Mouse (Mus musculus) stomach, postnatal 0 days (tissue): ENCODE data around the gene Pde10a. TPM values are rescaled to one million over a fixed set of nuclear protein-coding genes. Genes with fewer than 3 reads are reported as not detected.
A peak's percentile ranks its signal among the peaks of the same experiment; 100 is the strongest.

Experiments used
- ATAC-seq: fragments of 200-750 bp; cut with Nextera tagmentation; 2 replicates; pipeline ENCODE4 v1.8.0; 2017; ENCODE audit not compliant: low FRiP score, low TSS enrichment
- DNase-seq: peaks from one replicate; pipeline ENCODE4 v3.0.0-alpha.2; 2016; ENCODE audit warnings: low spot score
- H3K27ac ChIP-seq: fragments of 300-500 bp; sonication (generic); replicated peaks from 2 replicates; pipeline ENCODE4 v1.5.1; 2014; ENCODE audit warnings: mild to moderate bottlenecking, control low read depth
- H3K27me3 ChIP-seq: fragments of 300-500 bp; sonication (generic); 2 replicates; pipeline ENCODE4 v1.6.1; 2014; ENCODE audit warnings: low read length; ENCODE audit not compliant: control insufficient read depth, insufficient read depth
- H3K36me3 ChIP-seq: fragments of 300-500 bp; sonication (generic); 2 replicates; pipeline ENCODE4 v1.6.1; 2014; ENCODE audit warnings: low read length, mixed read lengths; ENCODE audit not compliant: control insufficient read depth, insufficient read depth
- H3K4me1 ChIP-seq: fragments of 300-500 bp; sonication (generic); replicated peaks from 2 replicates; pipeline ENCODE4 v1.6.1; 2014; ENCODE audit warnings: antibody characterized with exemption; ENCODE audit not compliant: control insufficient read depth, insufficient read depth
- H3K4me2 ChIP-seq: fragments of 300-500 bp; sonication (generic); replicated peaks from 2 replicates; pipeline ENCODE4 v1.6.1; 2014; ENCODE audit warnings: low read depth, mild to moderate bottlenecking, control low read depth, moderate library complexity
- H3K4me3 ChIP-seq: fragments of 300-500 bp; sonication (generic); 2 replicates; pipeline ENCODE4 v1.5.1; 2014; ENCODE audit warnings: low read depth, low read length, control low read depth
- H3K9ac ChIP-seq: fragments of 300-500 bp; sonication (generic); 2 replicates; pipeline ENCODE4 v1.6.1; 2014; ENCODE audit warnings: mild to moderate bottlenecking, low read length, control low read depth, mixed read lengths
- H3K9me3 ChIP-seq: fragments of 300-500 bp; sonication (generic); 2 replicates; pipeline ENCODE4 v1.6.1; 2016; ENCODE audit warnings: low read length; ENCODE audit not compliant: control insufficient read depth
- CTCF ChIP-seq: IDR thresholded peaks from 2 replicates; pipeline ENCODE4 v1.5.1; 2016; ENCODE audit warnings: antibody characterized with exemption, low read depth, mild to moderate bottlenecking, moderate library complexity
- EP300 ChIP-seq: optimal IDR thresholded peaks from 2 replicates; pipeline ENCODE3; 2016; ENCODE audit warnings: antibody characterized with exemption
- WGBS: fragments of 180-500 bp; shearing (Covaris S2); extraction: QIAGEN DNeasy Blood & Tissue Kit; methylation state at CpG from one replicate; pipeline ENCODE4 v1.1.7; 2014; 5-methylcytosine and 5-hydroxymethylcytosine counted together
- polyA plus RNA-seq: library from polyadenylated mRNA; unstranded; fragments of >200 nt; fragmentation: Nextera tagmentation; extraction: Ambion mirVana; gene quantifications from 2 replicates; pipeline ENCODE4 v1.2.1, GENCODE M21; 2015

The Pde10a gene
- 0.69 and 0.98 TPM in 2 replicates for polyA plus RNA-seq

DNA sequence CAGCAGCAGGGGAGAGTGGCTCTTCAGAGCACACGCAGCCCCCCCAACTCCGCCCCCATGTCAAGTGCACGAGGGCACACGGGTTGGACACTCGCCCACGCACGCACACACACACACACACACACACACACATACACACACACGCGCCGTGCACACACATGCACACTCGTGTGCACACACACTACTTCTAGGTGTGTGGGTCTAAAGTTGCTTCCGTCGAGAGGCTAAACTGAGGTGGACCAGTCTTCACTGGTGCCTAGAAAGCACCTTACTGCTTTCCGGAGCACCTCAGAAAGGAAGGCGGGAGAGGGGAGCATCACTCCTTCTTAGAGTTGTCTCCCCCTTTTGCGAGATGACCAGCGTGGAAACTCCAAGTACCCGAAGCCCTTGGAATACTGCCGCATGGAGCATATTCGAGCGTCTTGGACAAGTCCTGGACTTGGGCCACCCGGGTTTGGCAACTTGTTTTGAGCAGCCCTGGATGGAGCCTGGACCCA lies at the start of gene Pde10a:
Gene Pde10a (plus strand): TSS at position 148 of the 497 bp plus-strand sequence.
- Histone ChIP-seq H3K4me1 (0 out of 2 replicates have a peak, but pooled peaks cover 6% of the 10 kb centered on the region), H3K9ac (peak within 1 kb of the TSS; percentile 41; the same call in 1 of the 2 replicates), H3K27ac (no peak within 1 kb of the TSS), H3K36me3 (no peaks in the 10 kb centered on the region), H3K4me3 (peak within 1 kb of the TSS; percentile 48), H3K4me2 (peak within 1 kb of the TSS; percentile 86), H3K9me3 (no peaks in the 10 kb centered on the region), H3K27me3 (0 out of 2 replicates have a peak, but pooled peaks cover 4% of the 10 kb centered on the region)
- DNase-seq (peak; percentile 27), ATAC-seq (no peak)
- TF ChIP-seq CTCF (no peak), EP300 (no peak)
- WGBS: 4% methylated on average over 22 of the region's 22 CpGs

DNA sequence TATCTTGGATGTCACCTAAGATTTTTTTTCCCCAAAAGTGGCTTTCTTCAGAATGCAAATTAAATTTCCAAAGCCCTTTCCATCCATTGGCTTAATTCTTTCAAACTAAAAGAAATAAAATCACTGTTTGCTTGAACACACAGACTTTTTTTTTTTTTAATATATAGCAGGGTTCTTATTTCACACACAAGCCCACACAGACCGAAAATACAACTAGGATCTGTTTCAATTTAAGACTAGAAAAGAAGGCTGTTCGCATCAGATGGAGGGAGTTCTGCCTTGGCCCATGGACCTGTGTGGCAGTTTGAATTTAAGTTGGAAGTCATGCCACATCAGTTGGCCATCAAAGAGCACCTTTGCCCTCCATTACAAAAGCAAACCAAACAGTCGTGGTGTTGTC lies 46.6 kb upstream of the Pde10a start:
- no peak for DNase-seq

DNA sequence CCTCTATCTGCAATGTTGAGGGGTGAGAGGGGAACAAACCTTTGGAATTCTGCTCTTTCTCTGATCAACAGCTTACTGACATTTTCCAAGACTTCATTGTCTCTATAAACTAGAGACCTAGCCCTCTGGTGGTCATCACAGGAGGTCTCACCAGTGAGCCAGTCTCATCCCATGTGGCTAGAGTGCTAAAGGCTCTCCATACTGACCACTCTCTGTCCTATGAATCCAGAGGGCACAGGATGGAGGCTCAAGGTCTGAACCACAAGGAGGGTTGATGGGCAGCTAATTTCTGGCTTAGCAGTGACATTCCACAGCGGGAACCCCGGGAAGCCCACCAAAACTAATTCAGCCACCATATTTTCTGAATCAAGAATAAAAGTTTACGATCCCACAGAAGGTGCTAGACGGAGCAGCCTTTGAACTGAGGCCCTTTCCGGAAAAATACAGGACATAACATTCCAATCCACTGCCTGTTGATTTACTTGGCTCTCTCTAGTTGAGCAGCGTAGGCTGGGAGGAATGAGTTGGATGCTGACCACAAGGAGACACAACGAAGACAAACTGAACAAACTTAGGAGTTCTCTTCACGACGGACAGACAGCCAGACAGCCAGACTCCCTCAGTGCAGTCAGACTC lies 45.6 kb upstream of the Pde10a start:
- Histone ChIP-seq H3K4me2 (no peak overlapping the region), H3K27ac (no peak overlapping the region), H3K27me3 (no peaks in the 10 kb centered on the region), H3K36me3 (no peaks in the 10 kb centered on the region), H3K4me1 (no peaks in the 10 kb centered on the region), H3K4me3 (no peak overlapping the region), H3K9me3 (no peaks in the 10 kb centered on the region), H3K9ac (no peak overlapping the region)
- no peak for DNase-seq
- no peak for ATAC-seq
- 82% methylated on average over 9 of the region's 9 CpGs for WGBS
- TF ChIP-seq EP300 (no peak), CTCF (no peak)

More for the DNA sequence above, 46.6 kb upstream of the Pde10a start:
- Histone ChIP-seq H3K36me3 (no peaks in the 10 kb centered on the region), H3K4me2 (no peak overlapping the region), H3K27ac (no peak overlapping the region), H3K4me3 (no peak overlapping the region), H3K9ac (no peak overlapping the region), H3K27me3 (no peaks in the 10 kb centered on the region), H3K9me3 (no peaks in the 10 kb centered on the region), H3K4me1 (no peaks in the 10 kb centered on the region)
- WGBS: 72% methylated on average over 3 of the region's 3 CpGs
- ATAC-seq: no peak
- TF ChIP-seq EP300 (no peak), CTCF (no peak)

DNA sequence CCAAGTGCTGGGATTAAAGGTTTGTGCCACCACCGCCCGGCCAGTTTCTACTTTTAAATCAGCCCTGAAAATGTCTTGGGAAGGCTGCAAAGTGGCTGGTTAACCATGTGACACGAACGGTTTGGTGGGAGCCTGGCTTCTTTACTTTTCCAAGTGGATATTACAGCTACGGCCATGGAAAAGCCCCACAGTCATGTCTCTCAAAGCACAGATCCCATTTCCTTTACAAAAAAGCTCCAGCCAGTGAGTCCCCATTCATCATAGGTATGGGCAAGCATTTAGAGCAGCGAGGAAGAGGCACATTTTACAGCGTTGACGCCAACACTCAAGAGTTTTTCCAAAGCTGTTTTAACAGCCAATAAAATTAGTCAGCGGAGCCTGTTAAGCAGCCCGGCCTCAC lies 43.4 kb upstream of the Pde10a start:
- ATAC-seq (no peak), DNase-seq (no peak)
- no peaks in the 10 kb centered on the region for H3K36me3 ChIP-seq
- TF ChIP-seq CTCF (no peak), EP300 (no peak)
- H3K27ac ChIP-seq: no peak overlapping the region
- H3K4me1 ChIP-seq: no peaks in the 10 kb centered on the region
- H3K4me3 ChIP-seq: no peak overlapping the region
- no peaks in the 10 kb centered on the region for H3K9me3 ChIP-seq
- no peaks in the 10 kb centered on the region for H3K27me3 ChIP-seq
- no peak overlapping the region for H3K4me2 ChIP-seq
- WGBS: 78% methylated on average over 10 of the region's 10 CpGs
- H3K9ac ChIP-seq: no peak overlapping the region

GRCm38 (mm10) chr17:8482876-8483275 lies 42.3 kb upstream of the Pde10a start:
- no peak overlapping the region for H3K9ac ChIP-seq
- H3K4me1 ChIP-seq: no peaks in the 10 kb centered on the region
- no peaks in the 10 kb centered on the region for H3K9me3 ChIP-seq
- WGBS: 82% methylated on average over 7 of the region's 7 CpGs
- ATAC-seq: no peak
- no peak for DNase-seq
- H3K4me3 ChIP-seq: no peak overlapping the region
- TF ChIP-seq EP300: no peak
- no peak for TF ChIP-seq CTCF
- no peaks in the 10 kb centered on the region for H3K36me3 ChIP-seq
- H3K27ac ChIP-seq: no peak overlapping the region
- H3K4me2 ChIP-seq: no peak overlapping the region
- H3K27me3 ChIP-seq: no peaks in the 10 kb centered on the region

GRCm38 (mm10) chr17:8484246-8484645 lies 40.9 kb upstream of the Pde10a start:
- no peaks in the 10 kb centered on the region for H3K4me1 ChIP-seq
- DNase-seq: no peak
- H3K4me2 ChIP-seq: no peak overlapping the region
- no peak for TF ChIP-seq CTCF
- TF ChIP-seq EP300: no peak
- H3K9ac ChIP-seq: no peak overlapping the region
- H3K4me3 ChIP-seq: no peak overlapping the region
- no peaks in the 10 kb centered on the region for H3K27me3 ChIP-seq
- WGBS: 47% methylated on average over 3 of the region's 3 CpGs
- no peaks in the 10 kb centered on the region for H3K9me3 ChIP-seq
- no peak overlapping the region for H3K27ac ChIP-seq
- H3K36me3 ChIP-seq: no peaks in the 10 kb centered on the region
- no peak for ATAC-seq
